Mouse (Mus musculus): ENCODE results near the gene Fam174b. TPM values are rescaled to one million over a fixed set of nuclear protein-coding genes. Genes with fewer than 3 reads are reported as not detected.

Fam174b gene
- polyA plus RNA-seq, 1 experiment from 2014 or later, result 31.2 TPM

Small RNA genes lying within 50 kb of the gene (microRNA-seq; reads per million reads assigned to microRNA genes)
- gene Mir7234, result not detected

Other genes with a start within 250 kb of the Fam174b start
- gene Chd2, start 198.5 kb upstream of the Fam174b start, polyA plus RNA-seq (2015; fragmentation: Nextera tagmentation; extraction: Ambion mirVana), result 58.0 and 67.1 TPM in 2 replicates